Mouse (Mus musculus): Measurements from ENCODE around the gene Dpf3.

The Dpf3 gene

DNA sequence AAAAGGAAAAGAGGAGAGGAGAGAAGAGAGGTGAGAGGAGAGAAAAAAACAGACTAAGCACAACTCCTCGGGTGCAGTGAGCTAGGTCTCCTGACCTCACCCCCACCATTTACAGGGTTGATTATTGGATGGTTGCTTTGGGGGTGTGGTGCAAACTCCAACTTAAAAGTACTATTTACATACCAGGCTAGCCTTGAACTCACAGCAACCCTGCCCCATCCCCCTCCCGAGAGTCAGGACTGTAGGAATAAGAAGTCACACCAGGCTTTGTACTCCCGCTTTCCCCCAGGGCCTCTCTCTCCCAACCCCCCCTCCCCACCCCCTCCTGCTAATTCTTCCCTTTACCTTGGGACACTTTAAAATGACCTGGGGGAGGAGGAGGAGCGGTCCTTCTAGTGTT, 8.8 kb upstream of the Dpf3 start:
- no peak for DNase-seq (ENCODE audit: low read depth, low spot score)

DNA sequence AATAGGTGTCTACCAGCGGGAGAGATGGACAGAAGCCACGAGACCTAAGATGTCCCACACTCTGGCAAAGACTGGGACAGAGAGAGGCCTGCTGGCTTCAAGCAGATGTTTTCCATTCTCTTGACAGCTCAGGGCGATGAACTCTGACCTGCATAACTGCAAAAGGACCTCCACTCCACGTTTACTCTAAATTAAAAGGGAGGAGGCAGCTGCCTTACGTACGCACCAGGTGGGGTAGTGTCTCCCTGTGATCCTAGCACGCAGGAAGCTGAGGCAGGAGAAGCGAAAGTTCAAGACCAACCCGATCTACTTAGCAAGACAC, 8.4 kb upstream of the Dpf3 start:
- DNase-seq (ENCODE audit: low read depth, low spot score): no peak

DNA sequence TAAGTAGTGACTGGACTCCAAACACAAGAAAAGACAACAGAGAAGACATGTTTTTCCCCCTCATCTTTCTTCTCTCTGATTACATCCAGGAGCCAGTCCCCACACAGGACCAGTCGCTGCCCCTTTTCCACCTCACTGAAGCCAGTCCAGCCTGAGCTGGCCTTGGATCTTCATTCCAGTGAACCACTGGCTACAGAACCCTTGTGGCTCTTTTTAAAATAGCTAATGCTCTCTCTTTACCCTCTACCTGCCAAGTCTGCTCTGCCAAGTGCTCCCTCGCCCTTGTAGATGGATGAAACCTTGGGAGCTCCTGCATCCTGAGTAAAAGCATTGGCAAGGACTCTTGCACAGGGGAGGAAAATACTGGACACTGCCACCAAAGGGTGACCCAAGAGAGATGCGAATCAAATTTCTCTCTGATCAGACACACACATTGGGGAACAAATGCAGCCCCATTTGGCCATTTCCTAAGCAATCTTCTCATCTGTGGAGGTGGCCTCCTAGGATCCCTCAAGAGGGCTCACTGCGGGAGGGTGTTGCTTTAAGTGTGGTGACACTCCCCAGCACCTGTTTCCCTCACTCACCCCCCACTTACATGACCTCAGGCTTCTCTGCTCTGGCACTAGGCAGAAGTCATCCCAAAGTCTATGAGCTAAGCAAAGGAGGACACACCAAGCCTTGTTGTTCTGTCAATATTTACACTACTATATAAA, 7.9 kb upstream of the Dpf3 start:
- DNase-seq (ENCODE audit: low read depth, low spot score): no peak

DNA sequence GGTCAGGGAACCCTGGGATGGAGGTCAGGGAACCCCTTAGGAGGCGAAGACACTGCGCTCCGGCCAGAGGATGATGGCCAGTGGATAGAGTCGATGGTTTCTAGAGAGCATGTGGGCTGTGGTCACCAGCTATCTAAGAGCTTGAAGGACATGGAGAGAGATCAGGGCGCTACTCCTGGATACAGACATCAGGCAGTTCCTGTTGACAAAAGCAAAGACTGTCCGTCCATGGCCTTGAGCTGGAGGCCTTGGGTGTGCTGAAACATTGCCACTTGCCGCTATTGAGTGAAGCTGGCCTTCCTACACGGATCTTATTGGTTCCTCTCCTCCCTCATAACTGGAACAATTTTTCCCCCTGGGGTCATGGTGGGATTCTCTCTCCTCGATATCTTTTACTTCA, 6.7 kb upstream of the Dpf3 start:
- no peak for DNase-seq (ENCODE audit: low read depth, low spot score)

DNA sequence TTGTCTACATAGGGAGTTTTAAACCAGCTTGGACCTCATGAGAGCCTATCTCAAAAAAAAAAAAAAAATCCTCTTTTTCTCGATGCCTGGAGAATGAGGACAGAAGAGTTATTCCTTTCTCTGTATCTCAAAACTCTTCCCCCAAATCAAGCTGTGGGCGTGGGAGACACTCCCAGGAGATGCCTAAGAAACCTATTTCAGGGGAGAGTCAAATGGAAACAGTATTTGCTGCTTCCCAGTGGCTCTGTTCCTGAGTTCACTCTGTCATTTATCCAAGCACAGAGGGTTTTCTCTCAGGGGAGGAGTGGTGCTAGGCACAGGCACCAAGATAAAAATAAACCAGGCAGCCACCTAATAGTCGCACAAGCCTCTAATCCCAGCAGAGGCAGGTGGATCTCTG, 5.3 kb upstream of the Dpf3 start:
- DNase-seq (ENCODE audit: low read depth, low spot score): no peak

DNA sequence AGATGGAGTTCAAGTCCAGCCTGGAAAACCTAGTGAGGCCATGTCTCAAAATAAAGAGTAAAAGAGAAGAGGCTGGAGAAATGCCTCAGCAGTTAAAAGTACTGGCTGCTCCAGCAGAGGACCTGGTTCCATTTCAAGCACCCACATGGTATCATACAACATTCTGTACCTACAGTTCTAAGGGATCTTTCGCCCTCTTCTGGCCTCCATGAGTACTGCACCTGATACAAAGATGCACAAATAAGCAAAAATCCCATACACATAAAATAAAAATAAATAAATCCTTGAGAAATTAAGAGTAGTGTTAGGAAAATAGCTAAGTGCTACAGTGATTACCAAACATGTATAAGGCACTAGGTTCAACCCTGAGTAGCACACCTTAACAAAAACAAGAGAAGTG, 4.1 kb upstream of the Dpf3 start:
- no peak for DNase-seq (ENCODE audit: low read depth, low spot score)

DNA sequence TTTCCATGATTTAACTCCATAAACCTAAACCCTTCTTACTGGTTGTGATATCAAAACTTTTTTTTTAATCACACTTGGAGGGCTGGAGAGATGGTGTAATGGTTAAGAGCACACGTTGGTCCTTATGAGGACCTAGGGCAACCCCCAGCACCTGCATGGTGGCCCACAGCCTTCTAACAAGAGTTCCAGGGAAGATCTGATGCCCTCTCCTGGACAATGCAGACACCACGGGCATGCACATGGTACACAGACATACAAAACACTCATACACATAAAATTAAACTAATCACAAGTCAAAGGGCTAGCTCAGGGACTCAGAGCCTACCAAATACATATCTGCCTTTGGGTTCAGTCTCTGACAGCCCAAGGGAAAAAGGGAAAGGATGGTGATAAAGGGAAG, 2.2 kb upstream of the Dpf3 start:
- DNase-seq (ENCODE audit: low read depth, low spot score): no peak

DNA sequence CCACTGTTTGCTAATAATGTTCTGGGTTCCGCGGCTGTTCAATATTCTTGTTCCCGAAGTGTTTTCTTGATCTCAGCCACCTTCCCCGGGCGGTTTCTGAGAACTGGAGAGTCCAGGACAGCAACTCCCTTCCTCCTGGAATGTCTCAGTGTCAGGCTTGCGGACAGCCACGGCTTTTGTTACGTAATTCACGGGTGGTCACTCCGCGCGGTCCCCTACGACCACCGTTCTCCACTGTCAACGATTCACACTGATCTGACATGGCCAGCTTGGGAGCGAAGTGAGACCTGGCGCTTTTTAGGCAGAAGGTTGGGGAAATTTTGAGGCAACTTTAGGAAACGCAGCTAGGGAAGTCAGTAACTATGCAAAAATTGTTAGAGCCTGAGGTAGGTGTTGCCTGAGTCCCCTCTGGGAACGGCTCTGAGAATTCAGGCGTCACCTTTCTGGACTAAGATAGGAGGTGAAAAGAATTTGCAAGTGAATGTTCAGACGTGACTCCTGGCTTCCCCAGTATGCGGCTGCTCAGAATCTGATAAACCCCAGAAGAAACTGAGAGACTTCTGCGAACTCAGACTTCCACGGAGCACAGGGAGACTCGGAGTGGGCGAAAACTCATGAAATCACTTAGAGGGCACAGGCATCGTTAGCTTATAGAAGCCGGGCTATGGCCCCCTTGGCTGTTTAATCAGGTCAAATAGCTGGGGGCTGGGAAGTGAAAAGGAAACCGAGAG, 860 bp upstream of the Dpf3 start:
- no peak for DNase-seq (ENCODE audit: low read depth, low spot score)

DNA sequence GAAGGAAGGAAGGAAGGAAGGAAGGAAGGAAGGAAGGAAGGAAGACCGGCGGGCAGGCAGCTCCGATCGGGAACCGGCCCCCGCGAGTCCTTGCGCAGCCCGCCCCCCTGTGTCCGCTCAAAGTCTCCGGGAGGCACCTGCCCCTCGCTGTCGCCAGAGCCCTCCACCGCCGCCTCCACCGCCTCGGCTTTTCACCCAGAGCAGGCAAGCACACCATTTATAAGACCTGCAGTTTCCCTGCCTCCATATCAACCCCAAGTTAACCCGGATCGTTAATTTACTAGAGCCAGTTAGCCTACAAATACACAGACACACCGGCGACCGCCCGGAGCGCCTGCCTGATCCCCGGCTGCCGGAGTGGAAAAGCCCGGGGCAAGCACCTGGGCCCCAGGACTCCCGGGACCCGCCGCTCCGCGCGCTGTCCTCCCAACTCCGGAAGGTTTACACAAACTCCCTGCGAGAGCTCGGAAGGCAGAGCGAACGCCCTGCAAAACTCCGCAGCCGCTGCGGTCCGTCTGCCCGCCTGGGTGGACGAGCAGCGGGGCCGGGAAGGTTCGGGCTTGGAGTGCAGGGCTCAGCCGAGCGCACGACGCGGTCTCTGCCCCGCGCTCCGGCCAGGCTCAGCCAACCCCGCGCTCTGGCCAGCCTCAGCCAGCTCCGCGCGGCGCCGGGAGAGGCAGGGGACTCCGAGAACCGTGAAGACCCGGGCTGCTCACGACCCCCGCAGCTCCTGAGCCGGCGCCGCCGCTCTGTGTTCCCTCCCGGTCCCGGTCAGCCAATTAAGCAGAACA, 650 bp downstream of the Dpf3 start:
- DNase-seq (ENCODE audit: low read depth, low spot score): no peak

DNA sequence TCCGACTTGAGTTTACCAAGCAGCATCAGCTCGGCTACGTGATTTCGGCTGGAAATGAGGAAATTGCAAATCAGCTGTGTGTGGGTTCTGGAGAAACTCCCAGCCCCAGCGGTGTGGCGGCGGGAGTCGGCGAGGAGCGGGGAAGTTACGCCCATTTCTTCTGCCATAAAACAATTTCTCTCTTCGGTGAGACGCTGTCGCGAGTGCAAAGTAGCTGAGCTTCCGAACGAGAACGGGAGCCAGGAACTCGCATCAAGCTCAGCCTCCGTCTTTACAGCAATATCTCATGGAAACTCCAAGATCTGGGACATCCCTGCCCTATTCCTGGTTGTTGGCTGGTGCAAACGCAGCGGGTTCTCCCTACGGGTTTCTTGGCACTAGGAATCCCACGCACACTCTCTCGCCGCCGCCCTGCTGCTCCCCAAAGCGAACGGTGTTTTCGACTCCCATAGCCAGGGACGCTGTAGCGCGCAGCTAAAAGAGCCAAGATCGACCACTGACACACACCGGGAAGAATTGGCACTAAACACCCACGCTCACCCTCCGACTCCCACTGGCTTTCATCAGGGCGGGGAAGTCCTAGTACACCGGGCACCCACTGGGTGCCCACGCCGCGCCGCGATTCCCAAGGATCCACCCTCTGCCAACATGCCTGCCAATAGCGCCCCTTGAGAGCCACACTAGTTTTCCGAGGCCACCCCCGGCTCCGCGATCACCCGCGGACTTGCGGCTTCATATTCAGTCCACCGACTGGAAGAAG, 1.4 kb downstream of the Dpf3 start:
- DNase-seq (ENCODE audit: low read depth, low spot score): no peak

DNA sequence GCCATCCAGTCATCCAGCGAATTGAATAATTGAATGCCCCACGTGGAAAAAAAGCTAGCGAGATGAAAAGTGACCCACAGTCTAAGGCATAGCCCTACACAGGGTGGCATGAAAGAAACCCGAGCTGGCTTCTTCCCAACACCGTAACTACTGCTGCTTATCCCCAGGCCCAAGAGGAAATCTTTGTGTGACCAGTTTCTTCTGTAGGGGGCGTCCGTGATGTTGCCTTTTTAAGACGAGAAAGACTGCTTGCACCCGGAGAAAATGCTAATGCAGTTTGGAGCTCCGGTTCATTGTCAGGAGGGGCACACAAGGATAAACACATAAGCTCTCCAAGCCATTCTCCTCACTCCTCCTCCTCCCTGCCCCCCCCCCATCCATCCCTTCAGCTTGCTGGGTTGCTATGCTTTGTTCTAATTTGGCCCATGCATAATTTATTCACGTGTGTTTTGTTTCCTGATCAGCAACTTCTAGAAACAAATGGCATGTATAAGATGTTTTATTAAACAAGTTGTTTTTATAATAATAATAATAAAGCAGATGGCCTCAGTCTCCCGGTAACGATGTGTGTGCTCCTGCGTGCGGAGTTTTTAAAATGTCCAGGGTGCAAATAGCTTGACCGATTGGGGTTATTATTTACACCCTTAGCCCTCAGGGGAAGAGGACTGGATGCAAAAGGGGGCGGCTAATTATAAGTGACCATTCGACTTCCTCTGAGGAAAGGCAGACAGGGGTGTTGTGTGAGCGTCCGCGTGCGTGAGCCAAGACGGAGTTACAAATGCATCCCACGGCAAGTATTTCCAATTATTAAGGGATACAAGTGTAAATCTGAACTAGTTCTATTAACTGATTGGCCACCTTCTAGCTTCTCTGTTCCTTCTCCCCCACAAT, 2.4 kb downstream of the Dpf3 start:
- no peak for DNase-seq (ENCODE audit: low read depth, low spot score)

DNA sequence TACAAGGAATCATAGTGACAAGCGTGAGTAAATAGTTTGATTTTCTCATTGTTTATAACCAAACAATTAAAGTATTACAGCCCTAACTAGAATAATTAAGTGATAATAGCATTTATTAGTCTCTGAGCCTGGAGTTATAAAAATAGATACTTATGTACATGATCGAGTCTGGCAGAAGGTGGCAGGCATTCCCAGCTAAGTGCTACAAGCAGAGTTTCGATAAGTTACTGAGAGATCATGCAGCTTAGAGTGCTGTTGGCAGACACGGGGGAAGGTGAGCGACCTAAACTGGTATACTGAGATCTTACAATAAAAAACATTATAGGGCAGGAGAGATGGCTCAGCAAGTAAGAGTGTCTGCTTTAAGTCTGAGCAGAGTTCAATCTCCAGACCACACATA, 3.9 kb downstream of the Dpf3 start:
- DNase-seq (ENCODE audit: low read depth, low spot score): no peak

DNA sequence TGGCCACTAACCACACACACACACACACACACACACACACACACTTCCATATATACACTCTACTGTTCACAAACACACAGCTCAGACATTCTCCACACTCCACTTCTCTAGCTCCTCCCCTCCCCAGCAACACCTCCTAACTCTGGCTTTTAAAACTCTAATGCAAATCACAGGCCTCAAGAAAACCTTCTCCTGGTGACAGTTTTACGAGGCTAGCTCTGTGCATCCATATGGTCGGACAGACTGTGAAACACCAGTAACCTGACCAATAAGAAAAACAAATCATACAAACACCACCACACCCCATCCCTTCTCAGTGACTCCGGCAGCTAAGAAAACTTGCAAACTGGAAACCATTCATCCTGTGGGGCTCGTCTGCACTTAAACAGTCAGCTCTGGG, 6.1 kb downstream of the Dpf3 start:
- no peak for DNase-seq (ENCODE audit: low read depth, low spot score)

DNA sequence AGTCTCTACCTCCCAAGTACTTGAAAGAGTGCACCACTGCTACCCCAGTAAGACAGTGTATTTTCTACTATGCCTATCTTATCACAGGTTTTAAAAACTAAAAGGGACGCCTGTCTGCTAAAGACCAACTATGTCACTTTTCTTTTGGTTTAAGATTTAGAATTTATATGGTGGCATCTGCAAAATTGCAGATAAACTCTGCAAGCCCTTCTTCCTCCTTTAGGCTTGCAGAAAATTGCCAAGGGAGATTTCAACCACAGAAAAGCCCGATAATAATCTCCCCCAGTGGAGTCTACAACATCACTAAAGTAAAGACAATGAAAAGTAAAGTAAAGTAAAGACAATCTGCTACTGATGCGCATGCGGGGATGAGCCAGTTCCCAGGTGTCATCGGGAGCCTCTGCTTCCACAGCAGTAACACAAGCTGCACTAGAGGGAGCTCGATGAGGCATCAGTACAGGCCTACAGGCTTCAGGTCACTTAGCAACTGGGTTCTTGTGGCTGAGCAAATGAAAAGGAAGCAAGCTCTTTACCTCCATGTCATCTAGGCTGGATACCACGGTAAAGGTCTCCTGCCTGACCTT, 7.6 kb downstream of the Dpf3 start:
- no peak for DNase-seq (ENCODE audit: low read depth, low spot score)

DNA sequence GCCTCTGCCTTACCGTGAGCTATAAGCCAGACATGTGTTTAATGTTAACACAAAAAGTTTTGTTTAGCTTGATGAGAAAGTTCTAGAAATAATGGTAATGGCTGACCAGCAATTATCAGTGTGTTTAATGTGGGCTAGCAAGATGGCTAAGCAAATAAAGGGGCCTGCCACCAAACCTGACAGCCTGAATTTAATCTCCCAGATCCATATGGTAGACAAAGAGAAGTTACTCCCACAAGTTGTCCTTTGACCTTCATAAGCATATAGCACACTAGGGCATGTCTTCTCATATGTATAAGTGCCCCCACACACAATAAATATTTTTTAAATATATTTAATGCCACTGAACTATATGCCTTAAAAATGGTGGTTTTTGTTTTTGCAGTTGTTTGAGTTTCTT, 8.4 kb downstream of the Dpf3 start:
- DNase-seq (ENCODE audit: low read depth, low spot score): no peak

DNA sequence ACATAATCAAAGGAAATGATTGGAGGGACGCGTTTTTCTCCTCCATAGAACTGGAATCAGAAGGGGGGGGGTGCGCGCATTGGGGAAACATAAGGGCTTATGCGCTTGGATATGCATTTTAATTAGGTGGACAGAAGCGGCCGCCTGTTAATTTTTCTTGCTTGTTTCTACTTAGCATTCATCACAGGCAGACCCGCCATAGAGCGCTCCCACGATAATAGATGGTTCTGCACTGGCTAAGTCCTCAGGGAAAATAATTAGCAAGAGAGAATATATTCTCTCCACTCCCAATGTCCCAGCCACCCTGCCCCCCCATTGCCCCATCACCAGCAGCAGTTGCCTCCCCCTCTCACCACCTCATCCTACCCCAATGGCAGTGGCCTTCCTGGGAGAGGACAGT, 11.2 kb downstream of the Dpf3 start:
- DNase-seq (ENCODE audit: low read depth, low spot score): no peak

DNA sequence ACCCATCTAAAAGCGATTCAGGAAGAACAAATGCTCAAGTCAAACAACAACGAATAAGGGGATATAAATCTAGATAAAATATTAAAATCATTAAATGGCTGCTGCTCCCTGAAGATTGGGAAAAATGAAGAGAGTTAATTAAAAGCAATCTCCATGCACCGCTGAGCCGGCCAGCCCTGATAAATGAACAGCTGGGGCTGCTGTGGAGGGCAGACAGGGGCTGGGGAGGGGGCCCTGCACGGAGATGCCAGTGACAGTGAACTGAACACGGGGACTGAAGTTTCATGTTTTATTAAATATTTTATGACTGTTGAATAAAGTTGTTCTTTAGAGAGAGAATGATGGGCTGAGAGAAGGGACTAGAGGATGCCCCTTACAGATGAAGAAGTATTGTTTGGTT, 12.1 kb downstream of the Dpf3 start:
- DNase-seq (ENCODE audit: low read depth, low spot score): no peak

DNA sequence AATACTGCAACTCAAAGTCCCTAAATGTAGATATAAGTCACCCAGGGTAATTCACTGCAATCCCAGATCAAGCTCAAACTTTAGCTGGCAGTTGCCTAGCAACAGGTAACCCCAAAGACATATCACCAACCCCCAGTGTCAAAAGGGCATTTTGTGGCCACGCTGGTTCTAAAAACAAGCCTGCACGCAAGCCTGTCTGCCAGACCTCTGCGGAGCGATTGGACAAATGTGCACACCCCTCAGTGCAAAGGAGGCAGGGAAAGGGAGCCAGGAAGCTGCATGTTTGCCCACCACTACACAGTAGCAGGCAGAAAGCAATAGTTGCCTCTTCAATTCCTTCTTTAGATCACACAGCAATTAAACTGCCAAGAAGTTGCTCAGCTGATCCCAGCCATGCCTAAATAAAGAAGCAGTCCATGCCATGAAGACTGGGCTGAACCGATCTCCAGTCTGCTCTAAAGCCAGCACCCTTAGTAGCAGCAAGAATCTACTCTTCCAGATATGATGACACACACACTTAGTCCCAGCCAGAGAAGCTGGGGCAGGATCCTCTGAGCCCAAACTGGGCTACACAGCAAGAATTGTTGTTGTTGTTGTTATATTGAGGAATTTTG, 13.4 kb downstream of the Dpf3 start:
- DNase-seq (ENCODE audit: low read depth, low spot score): no peak

DNA sequence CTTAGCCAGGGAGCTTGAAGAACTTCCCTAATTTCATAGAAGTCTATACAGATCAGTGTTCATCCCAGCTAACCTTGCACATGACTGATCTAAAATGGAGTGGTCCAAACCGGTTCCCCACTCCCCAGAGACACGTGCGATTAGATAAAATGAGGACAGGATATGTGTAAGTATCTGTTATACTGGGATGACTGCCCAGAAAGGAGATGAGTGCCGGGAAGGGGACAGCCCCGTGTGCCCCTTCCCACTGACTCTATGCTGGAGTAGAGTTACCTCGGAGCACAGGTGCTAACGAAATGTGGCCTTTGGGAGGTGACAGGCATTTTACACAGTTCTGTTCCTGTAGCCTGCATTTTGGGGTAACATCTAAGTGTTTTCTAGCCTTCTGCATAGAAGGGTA, 15.8 kb downstream of the Dpf3 start:
- no peak for DNase-seq (ENCODE audit: low read depth, low spot score)

DNA sequence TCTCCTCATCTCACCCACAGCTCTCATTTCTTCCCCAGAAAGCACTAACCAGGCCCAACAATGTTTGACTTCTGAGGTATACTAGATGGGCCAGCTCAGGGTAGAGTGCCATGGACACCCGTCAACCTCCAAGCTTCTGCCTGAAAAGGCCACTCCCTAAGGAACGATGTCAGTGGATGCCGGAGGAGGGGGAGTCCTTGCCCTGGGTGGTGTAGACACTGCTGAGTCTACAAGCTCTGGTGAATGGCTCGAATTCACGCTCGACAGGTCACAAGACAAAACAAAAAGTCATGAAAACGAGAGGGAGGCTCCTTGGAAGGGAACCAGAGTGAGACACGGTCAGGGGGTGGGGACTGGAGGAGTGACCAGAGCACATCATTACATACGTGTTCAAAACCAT, 17.4 kb downstream of the Dpf3 start:
- DNase-seq (ENCODE audit: low read depth, low spot score): no peak

All from embryo, embryonic 11.5 days (tissue).